Mouse (Mus musculus) embryonic facial prominence, embryonic 12.5 days (tissue): ENCODE data around the gene Ube2s. TPM values are rescaled to one million over a fixed set of nuclear protein-coding genes. Genes with fewer than 3 reads are reported as not detected.
"Not testable (repeated sequence)": the region's sequence is repeated elsewhere in the genome, so short reads cannot be mapped to it uniquely, and the experiment has no call there.

Experiments used
- ATAC-seq: fragments of 200-750 bp; cut with Nextera tagmentation; 2 replicates; pipeline ENCODE4 v1.8.0; 2017; ENCODE audit not compliant: insufficient number of reproducible peaks, insufficient read depth, low FRiP score, low TSS enrichment
- H3K27ac ChIP-seq: fragments of 300-500 bp; sonication (generic); 2 replicates; pipeline ENCODE4 v1.5.1; 2016; ENCODE audit warnings: mild to moderate bottlenecking
- H3K27me3 ChIP-seq: fragments of 300-500 bp; sonication (generic); 2 replicates; pipeline ENCODE4 v1.6.1; 2016; ENCODE audit warnings: mild to moderate bottlenecking, moderate library complexity
- H3K36me3 ChIP-seq: fragments of 300-500 bp; sonication (generic); 2 replicates; pipeline ENCODE4 v1.6.1; 2016; ENCODE audit warnings: mild to moderate bottlenecking
- H3K4me1 ChIP-seq: fragments of 300-500 bp; sonication (generic); 2 replicates; pipeline ENCODE4 v1.6.1; 2016
- H3K4me2 ChIP-seq: fragments of 300-500 bp; sonication (generic); replicated peaks from 2 replicates; pipeline ENCODE4 v1.6.1; 2016; ENCODE audit warnings: mild to moderate bottlenecking, moderate library complexity
- H3K4me3 ChIP-seq: fragments of 300-500 bp; sonication (generic); 2 replicates; pipeline ENCODE4 v1.5.1; 2016; ENCODE audit warnings: mild to moderate bottlenecking
- H3K9ac ChIP-seq: fragments of 300-500 bp; sonication (generic); 2 replicates; pipeline ENCODE4 v1.6.1; 2016; ENCODE audit warnings: mild to moderate bottlenecking, moderate library complexity
- H3K9me3 ChIP-seq: fragments of 300-500 bp; sonication (generic); 2 replicates; pipeline ENCODE4 v1.6.1; 2016; ENCODE audit warnings: mild to moderate bottlenecking, moderate library complexity
- WGBS: fragments of 180-500 bp; shearing (Covaris S2); methylation state at CpG from one replicate; pipeline ENCODE4 v1.1.7; 2016; 5-methylcytosine and 5-hydroxymethylcytosine counted together
- polyA plus RNA-seq: library from polyadenylated mRNA; unstranded; fragments of >200 nt; fragmentation: Nextera tagmentation; extraction: Ambion mirVana; gene quantifications from 2 replicates; pipeline ENCODE4 v1.2.1, GENCODE M21; 2016

Ube2s gene
- polyA plus RNA-seq, 1 experiment from 2014 or later: 422 TPM

GRCm38 (mm10) chr7:4843604-4844244 lies 31.3 kb upstream of the Ube2s start:
- ATAC-seq: no peak
- Histone ChIP-seq H3K27me3 (peaks cover 73% of the 10 kb centered on the region), H3K27ac (no peak overlapping the region), H3K9me3 (no peaks in the 10 kb centered on the region), H3K4me1 (peaks cover 21% of the 10 kb centered on the region), H3K36me3 (no peaks in the 10 kb centered on the region), H3K9ac (peak overlapping the region; percentile 40), H3K4me3 (peak overlapping the region; percentile 44), H3K4me2 (peak overlapping the region; percentile 92)
- WGBS: under 1% methylated on average over 33 of the region's 34 CpGs

DNA sequence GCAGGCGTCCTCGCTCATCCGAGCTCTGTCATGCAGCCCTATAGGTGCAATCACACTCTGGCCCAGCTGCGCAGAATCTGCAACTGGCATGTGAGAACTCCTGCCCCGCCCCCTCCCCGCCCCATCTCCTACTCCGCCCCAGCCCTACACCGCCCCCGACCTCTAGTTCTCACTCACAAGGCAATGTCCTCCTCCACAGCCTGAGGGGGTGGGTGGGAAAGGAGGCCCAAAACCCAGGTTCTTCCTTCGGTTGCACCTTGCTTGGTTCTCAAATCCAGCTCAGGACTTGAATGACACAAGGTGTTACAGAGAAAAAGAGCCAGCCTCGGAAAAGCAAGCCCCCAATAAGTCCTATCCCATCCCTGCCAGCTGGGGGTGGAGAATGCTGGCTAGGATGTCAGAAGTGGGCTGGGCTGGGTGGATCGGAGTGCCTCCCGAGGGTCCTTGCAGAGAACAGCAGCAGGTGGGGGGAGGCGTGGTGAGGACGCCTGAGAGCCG lies 30.3 kb upstream of the Ube2s start:
- no peak overlapping the region for H3K9ac ChIP-seq
- WGBS: 1% methylated on average over 16 of the region's 16 CpGs

GRCm38 (mm10) chr7:4842077-4842476 lies 29.7 kb upstream of the Ube2s start:
- Histone ChIP-seq H3K4me3 (no peak overlapping the region), H3K27me3 (peaks cover 86% of the 10 kb centered on the region), H3K4me2 (peak overlapping the region; percentile 92), H3K4me1 (peaks cover 21% of the 10 kb centered on the region), H3K36me3 (no peaks in the 10 kb centered on the region), H3K9ac (no peak overlapping the region), H3K9me3 (no peaks in the 10 kb centered on the region), H3K27ac (no peak overlapping the region)
- peak; percentile 18; the same call in 1 of the 2 replicates for ATAC-seq
- WGBS: 51% methylated on average over 5 of the region's 5 CpGs

More for the DNA sequence above, 30.3 kb upstream of the Ube2s start:
- Histone ChIP-seq H3K27me3 (peaks cover 81% of the 10 kb centered on the region), H3K4me2 (peak overlapping the region; percentile 92), H3K4me3 (peak overlapping the region; percentile 12), H3K27ac (no peak overlapping the region), H3K36me3 (no peaks in the 10 kb centered on the region), H3K9me3 (no peaks in the 10 kb centered on the region), H3K4me1 (peaks cover 21% of the 10 kb centered on the region)
- ATAC-seq: peak; percentile 71

DNA sequence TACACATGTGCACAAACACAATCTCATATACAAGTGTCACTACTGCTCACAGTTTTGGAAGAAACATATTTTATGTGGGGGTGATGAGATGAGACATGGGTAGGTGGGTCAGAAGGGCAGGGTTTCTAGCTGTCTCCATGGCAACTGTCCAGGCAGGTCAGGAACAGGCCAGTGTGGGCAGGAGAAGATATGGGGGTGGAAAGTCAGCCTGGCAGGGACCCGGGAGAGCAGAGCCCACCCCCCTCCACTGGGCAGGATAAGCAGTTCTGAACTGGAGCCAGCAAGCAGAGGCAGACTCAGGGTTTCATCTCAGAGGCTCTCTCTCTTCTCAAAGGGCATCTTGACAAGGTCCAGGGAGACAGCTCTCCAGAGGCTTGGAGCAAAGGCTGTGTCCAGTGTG lies 25.2 kb upstream of the Ube2s start:
- H3K4me2 ChIP-seq: no peak overlapping the region
- no peak overlapping the region for H3K9ac ChIP-seq
- no peaks in the 10 kb centered on the region for H3K36me3 ChIP-seq
- no peak overlapping the region for H3K4me3 ChIP-seq
- H3K4me1 ChIP-seq: peaks cover 13% of the 10 kb centered on the region
- 18% methylated on average over 1 of the region's 1 CpGs for WGBS
- ATAC-seq: no peak
- no peak overlapping the region for H3K27ac ChIP-seq
- no peaks in the 10 kb centered on the region for H3K9me3 ChIP-seq
- H3K27me3 ChIP-seq: peaks cover 83% of the 10 kb centered on the region

- Histone ChIP-seq H3K9ac (peak overlapping the region; percentile 54), H3K4me3 (peak overlapping the region; percentile 45), H3K9me3 (no peaks in the 10 kb centered on the region), H3K4me2 (peak overlapping the region; percentile 84), H3K27ac (no peak overlapping the region), H3K4me1 (peaks cover 7% of the 10 kb centered on the region), H3K27me3 (peaks cover 78% of the 10 kb centered on the region), H3K36me3 (no peaks in the 10 kb centered on the region)
- under 1% methylated on average over 51 of the region's 51 CpGs for WGBS
- ATAC-seq: peak; percentile 70
Observed at GRCm38 (mm10) chr7:4836351-4836792, 24.0 kb upstream of the Ube2s start.

GRCm38 (mm10) chr7:4835631-4836327 lies 23.4 kb upstream of the Ube2s start:
- Histone ChIP-seq H3K4me2 (peak overlapping the region; percentile 84), H3K27ac (no peak overlapping the region), H3K4me1 (peaks cover 7% of the 10 kb centered on the region), H3K27me3 (peaks cover 80% of the 10 kb centered on the region), H3K36me3 (no peaks in the 10 kb centered on the region), H3K9me3 (no peaks in the 10 kb centered on the region), H3K4me3 (peak overlapping the region; percentile 45), H3K9ac (peak overlapping the region; percentile 54; the same call in 1 of the 2 replicates)
- WGBS: 7% methylated on average over 34 of the region's 34 CpGs
- ATAC-seq: no peak; the same call in 1 of the 2 replicates

- no peak for ATAC-seq
- Histone ChIP-seq H3K4me3 (no peak overlapping the region), H3K4me1 (no peaks in the 10 kb centered on the region), H3K9ac (no peak overlapping the region), H3K27me3 (peaks cover 47% of the 10 kb centered on the region), H3K4me2 (no peak overlapping the region), H3K9me3 (no peaks in the 10 kb centered on the region), H3K27ac (no peak overlapping the region), H3K36me3 (no peaks in the 10 kb centered on the region)
- 5% methylated on average over 12 of the region's 12 CpGs for WGBS
Observed at GRCm38 (mm10) chr7:4830476-4830875, 18.1 kb upstream of the Ube2s start.

DNA sequence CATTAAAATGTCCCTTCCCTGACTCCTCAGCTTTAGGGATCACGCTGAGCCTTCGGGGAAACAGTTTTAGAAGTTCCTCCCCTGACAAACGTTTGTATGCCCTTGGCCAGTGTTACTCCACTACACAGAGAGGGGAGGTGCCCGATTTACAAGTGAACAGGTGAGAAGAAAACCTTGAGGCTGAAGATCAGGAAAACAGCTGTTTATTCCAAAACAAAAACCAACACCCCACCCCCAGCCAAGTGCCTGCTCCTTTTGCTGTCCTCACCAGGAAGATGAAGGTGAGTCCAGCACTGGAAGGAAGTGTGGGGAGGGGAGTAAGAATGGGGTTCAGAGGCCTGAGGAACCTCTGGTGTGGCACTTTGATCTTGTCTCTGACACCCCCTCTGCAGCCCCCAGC lies 13.0 kb upstream of the Ube2s start:
- peaks cover 10% of the 10 kb centered on the region for H3K27me3 ChIP-seq
- no peak for ATAC-seq
- no peak overlapping the region for H3K9ac ChIP-seq
- H3K9me3 ChIP-seq: no peaks in the 10 kb centered on the region
- no peak overlapping the region for H3K4me2 ChIP-seq
- H3K27ac ChIP-seq: no peak overlapping the region
- H3K36me3 ChIP-seq: no peaks in the 10 kb centered on the region
- peaks cover 8% of the 10 kb centered on the region; the same call in 1 of the 2 replicates for H3K4me1 ChIP-seq
- 50% methylated on average over 4 of the region's 4 CpGs for WGBS
- H3K4me3 ChIP-seq: no peak overlapping the region

GRCm38 (mm10) chr7:4822162-4822907 lies 9.9 kb upstream of the Ube2s start:
- Histone ChIP-seq H3K36me3 (no peaks in the 10 kb centered on the region), H3K4me3 (no peak overlapping the region), H3K27ac (no peak overlapping the region), H3K27me3 (no peaks in the 10 kb centered on the region), H3K9me3 (no peaks in the 10 kb centered on the region), H3K4me2 (no peak overlapping the region), H3K9ac (no peak overlapping the region), H3K4me1 (peaks cover 8% of the 10 kb centered on the region; the same call in 1 of the 2 replicates)
- no peak for ATAC-seq
- 58% methylated on average over 6 of the region's 6 CpGs for WGBS

DNA sequence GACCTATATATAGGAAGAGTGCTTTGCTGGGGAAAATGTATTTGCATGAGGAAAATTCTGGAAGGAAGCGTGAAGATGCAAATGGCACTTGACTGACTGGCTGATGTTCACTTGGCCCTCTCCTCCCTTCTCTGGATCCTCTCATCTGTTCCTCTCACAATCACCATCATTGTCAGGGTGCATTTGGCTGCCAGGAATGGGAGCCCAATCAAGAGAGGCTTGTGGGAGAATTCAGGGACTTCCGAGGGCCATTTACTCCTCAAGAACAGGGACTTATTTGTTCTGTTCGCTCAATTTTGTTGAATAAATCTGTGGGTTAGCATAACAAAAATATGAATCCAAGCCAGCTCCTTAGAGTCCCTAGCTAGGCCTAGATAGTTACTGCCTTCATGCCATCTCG lies 9.3 kb upstream of the Ube2s start:
- no peak for ATAC-seq

GRCm38 (mm10) chr7:4820925-4821324 lies 8.5 kb upstream of the Ube2s start:
- not testable (repeated sequence) for H3K4me2 ChIP-seq, H3K36me3 ChIP-seq, H3K4me3 ChIP-seq, ATAC-seq, H3K9ac ChIP-seq, H3K9me3 ChIP-seq, H3K27ac ChIP-seq, H3K4me1 ChIP-seq, H3K27me3 ChIP-seq
- WGBS: 93% methylated on average over 7 of the region's 7 CpGs

More for the DNA sequence above, 9.3 kb upstream of the Ube2s start:
- Histone ChIP-seq H3K36me3 (no peaks in the 10 kb centered on the region), H3K4me1 (peaks cover 8% of the 10 kb centered on the region; the same call in 1 of the 2 replicates), H3K27me3 (no peaks in the 10 kb centered on the region), H3K9me3 (no peaks in the 10 kb centered on the region), H3K4me3 (no peak overlapping the region), H3K27ac (no peak overlapping the region), H3K4me2 (no peak overlapping the region), H3K9ac (no peak overlapping the region)
- WGBS: 77% methylated on average over 4 of the region's 4 CpGs
